Mouse (Mus musculus) midbrain, embryonic 11.5 days (tissue): ENCODE measurements around the gene Cyb5r1. TPM values are rescaled to one million over a fixed set of nuclear protein-coding genes. Genes with fewer than 3 reads are reported as not detected.
"Not testable (repeated sequence)": the region's sequence is repeated elsewhere in the genome, so short reads cannot be mapped to it uniquely, and the experiment has no call there.

Experiments
- ATAC-seq: fragments of 200-750 bp; cut with Nextera tagmentation; 2 replicates; pipeline ENCODE4 v1.8.0; 2017; ENCODE audit warnings: moderate TSS enrichment, moderate library complexity; ENCODE audit not compliant: low FRiP score
- DNase-seq: peaks from one replicate; pipeline ENCODE4 v3.0.0; 2015; ENCODE audit warnings: low spot score; ENCODE audit errors: missing footprints
- H3K27ac ChIP-seq: fragments of 300-500 bp; sonication (generic); 2 replicates; pipeline ENCODE4 v1.5.1; 2014; ENCODE audit warnings: low read depth, low read length
- H3K27me3 ChIP-seq: fragments of 300-500 bp; sonication (generic); 2 replicates; pipeline ENCODE4 v1.6.1; 2014; ENCODE audit warnings: mild to moderate bottlenecking, low read length, moderate library complexity, mixed read lengths; ENCODE audit not compliant: control insufficient read depth, insufficient read depth
- H3K36me3 ChIP-seq: fragments of 300-500 bp; sonication (generic); 2 replicates; pipeline ENCODE4 v1.6.1; 2014; ENCODE audit warnings: mild to moderate bottlenecking, low read length, moderate library complexity, mixed read lengths; ENCODE audit not compliant: control insufficient read depth, insufficient read depth
- H3K4me1 ChIP-seq: fragments of 300-500 bp; sonication (generic); 2 replicates; pipeline ENCODE4 v1.6.1; 2014; ENCODE audit warnings: low read length; ENCODE audit not compliant: control insufficient read depth, insufficient read depth
- H3K4me2 ChIP-seq: fragments of 300-500 bp; sonication (generic); 2 replicates; pipeline ENCODE4 v1.6.1; 2014; ENCODE audit warnings: mild to moderate bottlenecking, moderate library complexity
- H3K4me3 ChIP-seq: fragments of 300-500 bp; sonication (generic); 2 replicates; pipeline ENCODE4 v1.5.1; 2014; ENCODE audit warnings: low read depth, low read length
- H3K9ac ChIP-seq: fragments of 300-500 bp; sonication (generic); 2 replicates; pipeline ENCODE4 v1.6.1; 2014; ENCODE audit warnings: low read length
- H3K9me3 ChIP-seq: fragments of 300-500 bp; sonication (generic); 2 replicates; pipeline ENCODE4 v1.6.1; 2016; ENCODE audit warnings: low read length; ENCODE audit not compliant: control insufficient read depth
- WGBS: fragments of 180-500 bp; shearing (Covaris S2); extraction: QIAGEN DNeasy Blood & Tissue Kit; methylation state at CpG from one replicate; pipeline ENCODE4 v1.1.7; 2014; 5-methylcytosine and 5-hydroxymethylcytosine counted together
- polyA plus RNA-seq: library from polyadenylated mRNA; unstranded; fragments of >200 nt; fragmentation: Nextera tagmentation; extraction: Ambion mirVana; gene quantifications from 2 replicates; pipeline ENCODE4 v1.2.1, GENCODE M21; 2014

Gene Cyb5r1
- polyA plus RNA-seq, 1 experiment from 2014 or later: 17.5 TPM

- 96% methylated on average over 1 of the region's 1 CpGs for WGBS
- not testable (repeated sequence) for H3K4me2 ChIP-seq, ATAC-seq, H3K27me3 ChIP-seq, H3K27ac ChIP-seq, H3K9me3 ChIP-seq, DNase-seq, H3K9ac ChIP-seq, H3K36me3 ChIP-seq, H3K4me3 ChIP-seq, H3K4me1 ChIP-seq
Observed at GRCm38 (mm10) chr1:134443288-134443687, 37.9 kb downstream of the Cyb5r1 start.

- no peak overlapping the region for H3K9ac ChIP-seq
- H3K27me3 ChIP-seq: no peaks in the 10 kb centered on the region
- no peak overlapping the region for H3K4me2 ChIP-seq
- ATAC-seq (no peak), DNase-seq (no peak)
- H3K9me3 ChIP-seq: no peaks in the 10 kb centered on the region
- no peak overlapping the region for H3K4me3 ChIP-seq
- H3K36me3 ChIP-seq: no peaks in the 10 kb centered on the region
- H3K27ac ChIP-seq: no peak overlapping the region
- H3K4me1 ChIP-seq: no peaks in the 10 kb centered on the region
- 85% methylated on average over 2 of the region's 2 CpGs for WGBS
Observed at GRCm38 (mm10) chr1:134445418-134445817, 40.1 kb downstream of the Cyb5r1 start.

GRCm38 (mm10) chr1:134448537-134448936 lies 43.2 kb downstream of the Cyb5r1 start:
- H3K4me2 ChIP-seq, H3K9me3 ChIP-seq, ATAC-seq, DNase-seq, H3K36me3 ChIP-seq, H3K27me3 ChIP-seq, H3K4me3 ChIP-seq, H3K27ac ChIP-seq, H3K4me1 ChIP-seq, H3K9ac ChIP-seq: not testable (repeated sequence)
- WGBS: 75% methylated on average over 3 of the region's 3 CpGs

GRCm38 (mm10) chr1:134450201-134450600 lies 44.8 kb downstream of the Cyb5r1 start:
- no peak overlapping the region for H3K9ac ChIP-seq
- no peaks in the 10 kb centered on the region for H3K27me3 ChIP-seq
- DNase-seq: no peak
- no peak overlapping the region for H3K4me2 ChIP-seq
- no peak overlapping the region for H3K27ac ChIP-seq
- no peak overlapping the region for H3K4me3 ChIP-seq
- no peak for ATAC-seq
- 88% methylated on average over 4 of the region's 4 CpGs for WGBS
- H3K9me3 ChIP-seq: no peaks in the 10 kb centered on the region
- H3K4me1 ChIP-seq: peaks cover 3% of the 10 kb centered on the region; the same call in 1 of the 2 replicates
- no peaks in the 10 kb centered on the region for H3K36me3 ChIP-seq

- Histone ChIP-seq H3K4me3 (no peak overlapping the region), H3K4me1 (peaks cover 5% of the 10 kb centered on the region; the same call in 1 of the 2 replicates), H3K9me3 (no peaks in the 10 kb centered on the region), H3K4me2 (no peak overlapping the region), H3K27ac (no peak overlapping the region), H3K27me3 (no peaks in the 10 kb centered on the region), H3K36me3 (no peaks in the 10 kb centered on the region), H3K9ac (no peak overlapping the region)
- DNase-seq: no peak
- 56% methylated on average over 3 of the region's 3 CpGs for WGBS
- ATAC-seq: no peak
Observed at GRCm38 (mm10) chr1:134450986-134451385, 45.6 kb downstream of the Cyb5r1 start.

GRCm38 (mm10) chr1:134454904-134455824 lies 49.8 kb downstream of the Cyb5r1 start, which contains the start of gene Klhl12:
TSS of gene Klhl12 (plus strand) at chr1:134455531.
- H3K27ac ChIP-seq: peak within 1 kb of the TSS; percentile 25; the same call in 1 of the 2 replicates
- H3K4me2 ChIP-seq: peak within 1 kb of the TSS; percentile 50
- H3K4me1 ChIP-seq: peaks cover 10% of the 10 kb centered on the region; the same call in 1 of the 2 replicates
- H3K4me3 ChIP-seq: peak within 1 kb of the TSS; percentile 96
- peak; percentile 96 for ATAC-seq
- H3K27me3 ChIP-seq: no peaks in the 10 kb centered on the region
- H3K9ac ChIP-seq: peak within 1 kb of the TSS; percentile 96
- peak; percentile 100 for DNase-seq
- H3K9me3 ChIP-seq: no peaks in the 10 kb centered on the region
- 1% methylated on average over 60 of the region's 61 CpGs for WGBS
- peaks cover 2% of the 10 kb centered on the region; the same call in 1 of the 2 replicates for H3K36me3 ChIP-seq

GRCm38 (mm10) chr1:134456060-134456459 lies 50.7 kb downstream of the Cyb5r1 start:
- Histone ChIP-seq H3K4me1 (peaks cover 10% of the 10 kb centered on the region; the same call in 1 of the 2 replicates), H3K9me3 (no peaks in the 10 kb centered on the region), H3K27ac (no peak overlapping the region), H3K4me3 (peak overlapping the region; percentile 96), H3K36me3 (peaks cover 4% of the 10 kb centered on the region; the same call in 1 of the 2 replicates), H3K27me3 (no peaks in the 10 kb centered on the region), H3K4me2 (peak overlapping the region; percentile 50), H3K9ac (peak overlapping the region; percentile 96)
- ATAC-seq (no peak), DNase-seq (peak; percentile 87)
- 26% methylated on average over 5 of the region's 5 CpGs for WGBS

GRCm38 (mm10) chr1:134458139-134458727 lies 52.9 kb downstream of the Cyb5r1 start:
- WGBS: 92% methylated on average over 7 of the region's 7 CpGs
- Histone ChIP-seq H3K9ac (no peak overlapping the region), H3K4me1 (peaks cover 10% of the 10 kb centered on the region; the same call in 1 of the 2 replicates), H3K36me3 (peaks cover 4% of the 10 kb centered on the region; the same call in 1 of the 2 replicates), H3K27me3 (no peaks in the 10 kb centered on the region), H3K9me3 (no peaks in the 10 kb centered on the region), H3K27ac (no peak overlapping the region), H3K4me3 (no peak overlapping the region), H3K4me2 (no peak overlapping the region)
- ATAC-seq (no peak), DNase-seq (no peak)
